Mouse (Mus musculus) common myeloid progenitor, adult 5-6 weeks (primary cell): ENCODE measurements at regions not wholly inside any gene's neighbourhood (a gene's known extent, or its start where the extent isn't known, plus 50 kb on each side); places are given as distances from the start of the nearest gene placed in this dataset.
A peak's percentile ranks its signal among the peaks of the same experiment; 100 is the strongest.

Experiments used
- ATAC-seq: replicated peaks from 2 replicates; pipeline ENCODE4 v1.8.0; 2016; ENCODE audit warnings: low read depth, mild to moderate bottlenecking, moderate TSS enrichment, inconsistent platforms; ENCODE audit not compliant: poor library complexity, severe bottlenecking

- no peak for ATAC-seq
These were observed 174.4 kb downstream of the Cct6b start for GRCm38 (mm10) chr11:82589761-82590160.

GRCm38 (mm10) chr11:82588744-82589143 is 175.4 kb downstream of the Cct6b start:
- ATAC-seq, result no peak

- no peak for ATAC-seq
These were observed 184.2 kb downstream of the Cct6b start for GRCm38 (mm10) chr11:82579841-82580415.

- no peak for ATAC-seq
These were observed 187.3 kb downstream of the Tmem132e start for GRCm38 (mm10) chr11:82576019-82576418.

- no peak for ATAC-seq
These were observed 184.4 kb downstream of the Tmem132e start for GRCm38 (mm10) chr11:82573126-82573525.

- no peak for ATAC-seq
These were observed 182.8 kb downstream of the Tmem132e start for GRCm38 (mm10) chr11:82571525-82571924.

- no peak for ATAC-seq
These were observed 181.1 kb downstream of the Tmem132e start for GRCm38 (mm10) chr11:82569819-82570218.

- no peak for ATAC-seq
These were observed 179.5 kb downstream of the Tmem132e start for GRCm38 (mm10) chr11:82568219-82568676.

GRCm38 (mm10) chr11:82567014-82567685 is 178.4 kb downstream of the Tmem132e start:
- no peak for ATAC-seq

GRCm38 (mm10) chr11:82566092-82566491 is 177.4 kb downstream of the Tmem132e start:
- peak; percentile 69 for ATAC-seq

- no peak for ATAC-seq
These were observed 175.5 kb downstream of the Tmem132e start for GRCm38 (mm10) chr11:82564181-82564580.

- peak; percentile 79 for ATAC-seq
These were observed 153.3 kb downstream of the Tmem132e start for GRCm38 (mm10) chr11:82542028-82542427.

GRCm38 (mm10) chr11:82541376-82541775 is 152.7 kb downstream of the Tmem132e start:
- no peak for ATAC-seq

- ATAC-seq, result no peak
These were observed 149.2 kb downstream of the Tmem132e start for GRCm38 (mm10) chr11:82537931-82538330.

GRCm38 (mm10) chr11:82523200-82523802 is 134.6 kb downstream of the Tmem132e start:
- ATAC-seq, result no peak

GRCm38 (mm10) chr11:82521383-82521782 is 132.7 kb downstream of the Tmem132e start:
- no peak for ATAC-seq

- no peak for ATAC-seq
These were observed 130.0 kb downstream of the Tmem132e start for GRCm38 (mm10) chr11:82518691-82519090.

GRCm38 (mm10) chr11:82514526-82515144 is 125.9 kb downstream of the Tmem132e start:
- ATAC-seq, result 0 out of 2 replicates have a peak, but pooled peaks have one; percentile 15

GRCm38 (mm10) chr11:82508564-82508963 is 119.9 kb downstream of the Tmem132e start:
- no peak for ATAC-seq
